Mouse (Mus musculus) heart, embryonic 14.5 days (tissue): ENCODE results near the gene Dhx30. TPM values are rescaled to one million over a fixed set of nuclear protein-coding genes. Genes with fewer than 3 reads are reported as not detected.

ENCODE experiments used
- ATAC-seq: fragments of 200-750 bp; cut with Nextera tagmentation; 2 replicates; pipeline ENCODE4 v1.8.0; 2017; ENCODE audit warnings: low read depth, moderate TSS enrichment; ENCODE audit not compliant: insufficient number of reproducible peaks, insufficient read depth, low FRiP score
- H3K27ac ChIP-seq, 2 experiments: fragments of 200-500 bp in 1 of 2; fragments of 300-500 bp in 1 of 2; sonication (generic) in 1 of 2; replicated peaks in 1 of 2; 2 replicates each; pipeline ENCODE4 v1.5.1; 2012 to 2014; ENCODE audit warnings: low read depth in 2 of 2, low read length in 2 of 2, control low read depth in 1 of 2, mild to moderate bottlenecking in 1 of 2, mixed read lengths in 1 of 2; ENCODE audit not compliant: control insufficient read depth in 1 of 2, insufficient read depth in 1 of 2
- H3K27me3 ChIP-seq: fragments of 300-500 bp; sonication (generic); 2 replicates; pipeline ENCODE4 v1.6.1; 2014; ENCODE audit warnings: mild to moderate bottlenecking, low read length, control low read depth; ENCODE audit not compliant: control insufficient read depth, insufficient read depth
- H3K36me3 ChIP-seq: fragments of 300-500 bp; sonication (generic); 2 replicates; pipeline ENCODE4 v1.6.1; 2014; ENCODE audit warnings: mild to moderate bottlenecking, control low read depth, low read length, mixed read lengths; ENCODE audit not compliant: control insufficient read depth, insufficient read depth
- H3K4me1 ChIP-seq, 2 experiments: fragments of 200-500 bp in 1 of 2; fragments of 300-500 bp in 1 of 2; sonication (generic) in 1 of 2; 2 replicates each; pipeline ENCODE4 v1.6.1; 2012 to 2014; ENCODE audit warnings: low read length in 2 of 2, control low read depth in 1 of 2, mixed read lengths in 1 of 2; ENCODE audit not compliant: control insufficient read depth in 2 of 2, insufficient read depth in 2 of 2
- H3K4me2 ChIP-seq: fragments of 300-500 bp; sonication (generic); 2 replicates; pipeline ENCODE4 v1.6.1; 2014; ENCODE audit warnings: mild to moderate bottlenecking, low read length
- H3K4me3 ChIP-seq, 2 experiments: fragments of 200-500 bp in 1 of 2; fragments of 300-500 bp in 1 of 2; sonication (generic) in 1 of 2; 2 replicates each; pipeline ENCODE4 v1.5.1; 2012 to 2014; ENCODE audit warnings: low read length in 2 of 2, mild to moderate bottlenecking in 2 of 2, control low read depth in 1 of 2, low read depth in 1 of 2, moderate library complexity in 1 of 2; ENCODE audit not compliant: control insufficient read depth in 1 of 2, insufficient read depth in 1 of 2
- H3K9ac ChIP-seq: fragments of 300-500 bp; sonication (generic); 2 replicates; pipeline ENCODE4 v1.6.1; 2014; ENCODE audit warnings: mild to moderate bottlenecking, low read length
- H3K9me3 ChIP-seq: fragments of 300-500 bp; sonication (generic); 2 replicates; pipeline ENCODE4 v1.6.1; 2016; ENCODE audit warnings: low read length, control low read depth; ENCODE audit not compliant: control insufficient read depth
- WGBS: fragments of 180-500 bp; shearing (Covaris S2); extraction: QIAGEN DNeasy Blood & Tissue Kit; methylation state at CpG from one replicate; pipeline ENCODE4 v1.1.7; 2014; 5-methylcytosine and 5-hydroxymethylcytosine counted together
- polyA plus RNA-seq: library from polyadenylated mRNA; unstranded; fragments of >200 nt; fragmentation: Nextera tagmentation; extraction: Ambion mirVana; gene quantifications from 2 replicates; pipeline ENCODE4 v1.2.1, GENCODE M21; 2014

Dhx30 gene
- polyA plus RNA-seq, 1 experiment from 2014 or later: 89.5 TPM

- 32% methylated on average over 9 of the region's 9 CpGs for WGBS
- no peak overlapping the region for H3K4me2 ChIP-seq
- H3K36me3 ChIP-seq: peaks cover 92% of the 10 kb centered on the region
- no peaks in the 10 kb centered on the region for H3K9me3 ChIP-seq
- H3K27ac ChIP-seq: peak overlapping the region; percentile 63 to 82
- ATAC-seq: peak; percentile 68
- no peaks in the 10 kb centered on the region for H3K27me3 ChIP-seq
- no peak overlapping the region for H3K9ac ChIP-seq
- H3K4me1 ChIP-seq: peaks cover 6 to 17% of the 10 kb centered on the region in 2 experiments
- H3K4me3 ChIP-seq: no peak overlapping the region
Observed at GRCm38 (mm10) chr9:110070358-110070757, 47.3 kb downstream of the Dhx30 start.

- WGBS: 80% methylated on average over 6 of the region's 6 CpGs
- Histone ChIP-seq H3K27ac (no peak overlapping the region), H3K36me3 (peaks cover 92% of the 10 kb centered on the region), H3K9ac (no peak overlapping the region), H3K4me2 (no peak overlapping the region), H3K4me1 (peaks cover 6 to 17% of the 10 kb centered on the region in 2 experiments), H3K27me3 (no peaks in the 10 kb centered on the region), H3K9me3 (no peaks in the 10 kb centered on the region), H3K4me3 (no peak overlapping the region)
- no peak for ATAC-seq
Observed at GRCm38 (mm10) chr9:110068745-110069144, 48.9 kb downstream of the Dhx30 start.

- H3K9ac ChIP-seq: no peak overlapping the region
- peaks cover 66% of the 10 kb centered on the region for H3K36me3 ChIP-seq
- no peaks in the 10 kb centered on the region for H3K4me1 ChIP-seq
- no peaks in the 10 kb centered on the region for H3K27me3 ChIP-seq
- H3K4me2 ChIP-seq: no peak overlapping the region
- no peak overlapping the region for H3K27ac ChIP-seq
- ATAC-seq: no peak
- no peaks in the 10 kb centered on the region for H3K9me3 ChIP-seq
- no peak overlapping the region for H3K4me3 ChIP-seq
Observed at GRCm38 (mm10) chr9:110064641-110065040, 53.0 kb downstream of the Dhx30 start.

GRCm38 (mm10) chr9:110062861-110063260, 54.8 kb downstream of the Dhx30 start:
- H3K36me3 ChIP-seq: peaks cover 48% of the 10 kb centered on the region
- H3K4me1 ChIP-seq: peaks cover 0 to 8% of the 10 kb centered on the region in 2 experiments; a peak in 3 of 4 replicates
- WGBS: 91% methylated on average over 6 of the region's 6 CpGs
- no peak overlapping the region for H3K27ac ChIP-seq
- ATAC-seq: no peak
- H3K9me3 ChIP-seq: no peaks in the 10 kb centered on the region
- no peak overlapping the region for H3K4me3 ChIP-seq
- H3K27me3 ChIP-seq: no peaks in the 10 kb centered on the region
- H3K4me2 ChIP-seq: no peak overlapping the region
- H3K9ac ChIP-seq: no peak overlapping the region

GRCm38 (mm10) chr9:110062405-110062804, 55.2 kb downstream of the Dhx30 start:
- WGBS: 85% methylated on average over 7 of the region's 7 CpGs
- Histone ChIP-seq H3K36me3 (peaks cover 43% of the 10 kb centered on the region), H3K27me3 (no peaks in the 10 kb centered on the region), H3K27ac (no peak overlapping the region), H3K4me3 (no peak overlapping the region), H3K4me2 (no peak overlapping the region), H3K4me1 (peaks cover 0 to 8% of the 10 kb centered on the region in 2 experiments; a peak in 3 of 4 replicates), H3K9ac (no peak overlapping the region), H3K9me3 (no peaks in the 10 kb centered on the region)
- no peak for ATAC-seq

- H3K36me3 ChIP-seq: peaks cover 28% of the 10 kb centered on the region
- no peak overlapping the region for H3K4me2 ChIP-seq
- 85% methylated on average over 2 of the region's 2 CpGs for WGBS
- no peak overlapping the region for H3K9ac ChIP-seq
- no peak for ATAC-seq
- H3K27ac ChIP-seq: no peak overlapping the region
- H3K4me1 ChIP-seq: peaks cover 0 to 8% of the 10 kb centered on the region in 2 experiments; a peak in 3 of 4 replicates
- no peaks in the 10 kb centered on the region for H3K27me3 ChIP-seq
- no peak overlapping the region for H3K4me3 ChIP-seq
- H3K9me3 ChIP-seq: no peaks in the 10 kb centered on the region
Observed at GRCm38 (mm10) chr9:110060761-110061160, 56.9 kb downstream of the Dhx30 start.

GRCm38 (mm10) chr9:110057200-110057599, 60.4 kb downstream of the Dhx30 start:
- H3K4me2 ChIP-seq: no peak overlapping the region
- peaks cover 6% of the 10 kb centered on the region; the same call in 1 of the 2 replicates for H3K36me3 ChIP-seq
- H3K9ac ChIP-seq: no peak overlapping the region
- H3K4me3 ChIP-seq: no peak overlapping the region
- no peak overlapping the region for H3K27ac ChIP-seq
- no peaks in the 10 kb centered on the region for H3K27me3 ChIP-seq
- ATAC-seq: no peak
- peaks cover 14 to 33% of the 10 kb centered on the region in 2 experiments for H3K4me1 ChIP-seq
- 96% methylated on average over 1 of the region's 1 CpGs for WGBS
- H3K9me3 ChIP-seq: no peaks in the 10 kb centered on the region

GRCm38 (mm10) chr9:110054781-110055180, 62.8 kb downstream of the Dhx30 start:
- Histone ChIP-seq H3K27me3 (no peaks in the 10 kb centered on the region), H3K4me3 (no peak overlapping the region), H3K27ac (no peak overlapping the region), H3K9me3 (no peaks in the 10 kb centered on the region), H3K4me1 (peaks cover 21 to 46% of the 10 kb centered on the region in 2 experiments), H3K36me3 (peaks cover 6% of the 10 kb centered on the region; the same call in 1 of the 2 replicates), H3K4me2 (no peak overlapping the region), H3K9ac (no peak overlapping the region)
- WGBS: 75% methylated on average over 3 of the region's 3 CpGs
- ATAC-seq: no peak
